Mouse (Mus musculus) liver, embryonic 16.5 days (tissue): ENCODE data around the gene Zfp523. TPM values are rescaled to one million over a fixed set of nuclear protein-coding genes. Genes with fewer than 3 reads are reported as not detected.
"Not testable (repeated sequence)": the region's sequence is repeated elsewhere in the genome, so short reads cannot be mapped to it uniquely, and the experiment has no call there.

Source experiments
- ATAC-seq: fragments of 200-750 bp; cut with Nextera tagmentation; 2 replicates; pipeline ENCODE4 v1.8.0; 2017; ENCODE audit warnings: low read depth, mild to moderate bottlenecking, moderate number of reproducible peaks, moderate library complexity
- H3K27ac ChIP-seq: fragments of 300-500 bp; sonication (generic); 2 replicates; pipeline ENCODE4 v1.5.1; 2014; ENCODE audit warnings: mild to moderate bottlenecking, low read length
- H3K27me3 ChIP-seq: fragments of 300-500 bp; sonication (generic); 2 replicates; pipeline ENCODE4 v1.6.1; 2014; ENCODE audit warnings: low read depth, low read length, mixed read lengths; ENCODE audit not compliant: control insufficient read depth, insufficient read depth
- H3K36me3 ChIP-seq: fragments of 300-500 bp; sonication (generic); 2 replicates; pipeline ENCODE4 v1.6.1; 2014; ENCODE audit warnings: mild to moderate bottlenecking; ENCODE audit not compliant: control insufficient read depth, insufficient read depth
- H3K4me1 ChIP-seq: fragments of 300-500 bp; sonication (generic); 2 replicates; pipeline ENCODE4 v1.6.1; 2014; ENCODE audit warnings: low read depth, low read length, mixed read lengths; ENCODE audit not compliant: control insufficient read depth
- H3K4me2 ChIP-seq: fragments of 300-500 bp; sonication (generic); 2 replicates; pipeline ENCODE4 v1.6.1; 2014; ENCODE audit warnings: low read depth, low read length, mixed read lengths
- H3K4me3 ChIP-seq: fragments of 300-500 bp; sonication (generic); 2 replicates; pipeline ENCODE4 v1.5.1; 2014; ENCODE audit warnings: low read depth, mild to moderate bottlenecking, low read length
- H3K9ac ChIP-seq: fragments of 300-500 bp; sonication (generic); 2 replicates; pipeline ENCODE4 v1.6.1; 2014; ENCODE audit warnings: low read depth, low read length
- H3K9me3 ChIP-seq: fragments of 300-500 bp; sonication (generic); replicated peaks from 2 replicates; pipeline ENCODE4 v1.6.1; 2016; ENCODE audit warnings: low read length; ENCODE audit not compliant: control insufficient read depth
- WGBS: fragments of 180-500 bp; shearing (Covaris S2); extraction: QIAGEN DNeasy Blood & Tissue Kit; methylation state at CpG from one replicate; pipeline ENCODE4 v1.1.7; 2014; ENCODE audit not compliant: insufficient replicate concordance; 5-methylcytosine and 5-hydroxymethylcytosine counted together
- polyA plus RNA-seq: library from polyadenylated mRNA; unstranded; fragments of >200 nt; fragmentation: Nextera tagmentation; extraction: Ambion mirVana; gene quantifications from 2 replicates; pipeline ENCODE4 v1.2.1, GENCODE M21; 2015

Zfp523 gene
- polyA plus RNA-seq, 1 experiment from 2014 or later = 6.2 TPM

- Histone ChIP-seq H3K4me2 (no peak overlapping the region), H3K27ac (no peak overlapping the region), H3K27me3 (no peaks in the 10 kb centered on the region), H3K4me3 (no peak overlapping the region), H3K9ac (no peak overlapping the region), H3K9me3 (no peaks in the 10 kb centered on the region), H3K36me3 (no peaks in the 10 kb centered on the region), H3K4me1 (peaks cover 12% of the 10 kb centered on the region)
- ATAC-seq = no peak
- 72% methylated on average over 9 of the region's 9 CpGs for WGBS
Measured at GRCm38 (mm10) chr17:28216791-28217190, 39.9 kb downstream of the Zfp523 start.

DNA sequence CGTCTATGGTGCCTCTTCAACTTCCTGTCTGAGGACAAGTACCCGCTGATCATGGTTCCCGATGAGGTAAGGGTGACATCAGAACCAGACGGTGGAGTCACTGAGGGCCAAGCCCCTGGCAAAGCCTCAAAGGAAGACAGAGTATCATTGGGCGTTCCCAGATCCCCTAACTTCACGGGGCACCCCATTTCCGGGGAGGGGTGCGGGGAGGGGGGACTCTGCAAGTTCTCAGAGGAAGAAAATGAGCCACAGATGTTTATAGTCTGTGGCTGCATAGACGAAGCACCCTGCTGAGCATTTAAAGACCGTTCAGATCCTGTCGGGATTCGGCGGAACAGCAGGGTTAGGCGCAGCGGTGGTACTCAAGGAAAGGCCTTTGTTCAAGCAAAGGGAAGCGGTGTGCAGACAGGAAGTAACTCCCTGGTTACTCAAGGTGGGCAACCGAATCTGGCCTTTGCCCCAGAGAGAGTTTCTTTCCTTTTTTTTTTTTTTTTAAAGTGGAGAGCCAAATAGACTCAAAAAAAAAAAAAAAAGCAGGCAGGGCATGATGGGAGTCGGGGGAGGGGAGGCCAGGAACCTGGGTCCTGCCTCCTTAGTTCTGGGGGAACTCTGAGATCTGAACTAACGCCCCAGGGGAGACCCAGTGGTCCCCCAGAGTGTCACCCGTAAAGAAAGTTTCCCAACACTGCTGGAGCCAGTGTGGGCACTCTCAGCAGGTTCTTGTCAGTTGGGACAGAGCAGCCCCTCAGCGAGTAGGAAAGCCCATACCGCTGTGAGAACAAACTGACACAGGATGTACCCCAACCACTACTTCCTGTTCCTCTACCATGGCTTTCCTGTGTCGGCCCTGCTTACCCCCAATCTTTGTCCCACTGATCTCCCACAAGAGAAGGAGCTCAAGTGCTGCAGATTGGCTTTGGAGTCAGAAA is 41.1 kb downstream of the Zfp523 start:
- ATAC-seq = no peak
- 13% methylated on average over 23 of the region's 23 CpGs for WGBS
- H3K4me2 ChIP-seq = peak overlapping the region; percentile 44; the same call in 1 of the 2 replicates
- H3K27me3 ChIP-seq = no peaks in the 10 kb centered on the region
- H3K9ac ChIP-seq = no peak overlapping the region
- 0 out of 2 replicates have a peak overlapping the region, but pooled peaks have one; percentile 14 for H3K4me3 ChIP-seq
- peaks cover 10% of the 10 kb centered on the region for H3K4me1 ChIP-seq
- no peaks in the 10 kb centered on the region for H3K36me3 ChIP-seq
- H3K27ac ChIP-seq = peak overlapping the region; percentile 57
- H3K9me3 ChIP-seq = no peaks in the 10 kb centered on the region

GRCm38 (mm10) chr17:28222463-28222862 is 45.5 kb downstream of the Zfp523 start:
- H3K36me3 ChIP-seq, ATAC-seq, H3K4me2 ChIP-seq, H3K27ac ChIP-seq, H3K27me3 ChIP-seq, H3K9me3 ChIP-seq, H3K4me3 ChIP-seq, H3K9ac ChIP-seq: not testable (repeated sequence)
- WGBS = 75% methylated on average over 10 of the region's 10 CpGs
- H3K4me1 ChIP-seq = peaks cover 30% of the 10 kb centered on the region

DNA sequence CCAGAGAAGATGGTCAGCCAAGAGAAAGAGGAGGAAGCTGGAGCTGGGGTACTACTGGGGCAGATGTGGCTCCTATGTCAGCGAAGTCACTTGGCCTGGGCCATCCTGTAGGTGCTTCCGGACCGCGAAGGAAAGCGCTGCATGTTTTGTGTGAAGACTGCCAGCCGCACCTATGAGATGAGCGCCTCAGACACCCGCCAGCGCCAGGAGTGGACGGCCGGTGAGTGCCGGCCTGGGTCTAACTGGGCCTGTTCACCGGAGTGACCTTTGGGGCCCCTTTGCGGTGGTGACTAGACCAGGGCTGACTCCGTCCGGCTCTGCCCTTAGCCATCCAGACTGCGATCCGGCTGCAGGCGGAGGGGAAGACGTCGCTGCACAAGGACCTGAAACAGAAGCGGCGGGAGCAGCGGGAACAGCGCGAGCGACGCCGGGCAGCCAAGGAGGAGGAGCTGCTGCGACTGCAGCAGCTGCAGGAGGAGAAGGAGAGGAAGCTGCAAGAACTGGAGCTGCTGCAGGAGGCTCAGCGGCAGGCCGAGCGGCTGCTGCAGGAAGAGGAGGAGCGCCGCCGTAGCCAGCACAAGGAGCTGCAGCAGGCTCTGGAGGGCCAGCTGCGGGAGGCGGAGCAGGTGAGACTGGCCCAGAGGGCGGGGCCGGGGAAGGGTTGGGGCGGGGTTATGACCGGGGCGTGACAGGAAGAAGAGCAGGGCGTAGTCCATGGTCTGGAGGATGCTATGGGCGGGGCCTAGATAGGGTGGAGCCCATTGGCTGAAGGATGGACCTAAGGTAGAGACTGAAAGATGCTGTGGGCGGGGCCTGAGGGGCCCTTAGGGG is 46.8 kb downstream of the Zfp523 start:
- H3K9ac ChIP-seq = peak overlapping the region; percentile 65
- no peaks in the 10 kb centered on the region for H3K36me3 ChIP-seq
- H3K9me3 ChIP-seq = no peaks in the 10 kb centered on the region
- peak overlapping the region; percentile 42 for H3K27ac ChIP-seq
- H3K4me1 ChIP-seq = peaks cover 25% of the 10 kb centered on the region
- H3K27me3 ChIP-seq = no peaks in the 10 kb centered on the region
- peak overlapping the region; percentile 100 for H3K4me2 ChIP-seq
- peak overlapping the region; percentile 67 for H3K4me3 ChIP-seq
- WGBS = 2% methylated on average over 46 of the region's 46 CpGs
- peak; percentile 94 for ATAC-seq

DNA sequence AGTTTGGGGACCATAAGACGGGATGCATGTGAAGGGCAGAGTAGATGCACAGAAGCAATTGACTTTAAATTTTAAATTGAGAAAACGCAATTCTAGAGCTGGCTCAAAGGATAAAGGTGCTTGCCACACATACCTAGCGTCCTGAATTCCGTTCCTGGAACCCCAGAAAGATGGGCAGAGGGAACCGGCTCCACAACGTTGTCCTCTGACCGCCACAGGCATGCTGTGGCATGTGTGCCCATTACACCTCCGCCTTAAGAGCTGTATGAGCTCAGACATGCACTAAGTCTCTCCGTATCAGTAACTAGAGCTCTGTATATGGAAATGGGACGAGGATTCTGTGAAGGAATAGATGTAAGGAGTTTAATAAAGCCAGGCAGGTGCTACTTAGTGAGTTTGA is 47.7 kb downstream of the Zfp523 start:
- Histone ChIP-seq H3K4me1 (peaks cover 25% of the 10 kb centered on the region), H3K27me3 (no peaks in the 10 kb centered on the region), H3K4me2 (no peak overlapping the region), H3K27ac (no peak overlapping the region), H3K9me3 (no peaks in the 10 kb centered on the region), H3K9ac (no peak overlapping the region), H3K4me3 (no peak overlapping the region), H3K36me3 (no peaks in the 10 kb centered on the region)
- ATAC-seq = no peak
- WGBS = 91% methylated on average over 10 of the region's 10 CpGs

GRCm38 (mm10) chr17:28226014-28226413 is 49.1 kb downstream of the Zfp523 start:
- no peaks in the 10 kb centered on the region for H3K27me3 ChIP-seq
- H3K9me3 ChIP-seq = no peaks in the 10 kb centered on the region
- H3K4me2 ChIP-seq = 0 out of 2 replicates have a peak overlapping the region, but pooled peaks have one; percentile 33
- H3K4me3 ChIP-seq = no peak overlapping the region
- WGBS = 16% methylated on average over 21 of the region's 21 CpGs
- H3K4me1 ChIP-seq = peaks cover 25% of the 10 kb centered on the region
- no peak overlapping the region for H3K9ac ChIP-seq
- H3K27ac ChIP-seq = no peak overlapping the region
- peak; percentile 26; the same call in 1 of the 2 replicates for ATAC-seq
- no peaks in the 10 kb centered on the region for H3K36me3 ChIP-seq

DNA sequence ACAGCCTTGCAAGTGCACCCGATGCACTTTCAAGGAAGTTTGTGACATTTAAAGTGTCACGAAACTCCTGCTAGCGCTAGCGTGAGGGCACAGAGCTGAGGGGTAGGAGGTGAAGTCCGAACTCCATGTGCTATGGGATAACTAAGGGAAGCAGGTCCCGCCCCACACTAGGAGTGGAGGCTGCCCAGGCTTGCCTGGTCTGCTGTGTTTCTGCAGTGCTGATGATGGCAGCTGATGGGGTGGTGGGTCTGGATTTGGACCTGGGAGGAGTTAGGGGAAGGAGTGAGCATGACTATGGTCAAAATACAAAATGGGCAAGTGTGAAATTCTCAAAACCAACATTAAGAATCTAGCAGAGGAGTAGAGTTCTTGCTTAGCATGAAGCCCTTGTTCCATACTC is 53.6 kb downstream of the Zfp523 start:
- Histone ChIP-seq H3K4me3 (no peak overlapping the region), H3K27me3 (no peaks in the 10 kb centered on the region), H3K9me3 (no peaks in the 10 kb centered on the region), H3K9ac (no peak overlapping the region), H3K4me2 (no peak overlapping the region), H3K36me3 (no peaks in the 10 kb centered on the region), H3K4me1 (peaks cover 24% of the 10 kb centered on the region), H3K27ac (no peak overlapping the region)
- 65% methylated on average over 6 of the region's 6 CpGs for WGBS
- no peak for ATAC-seq

DNA sequence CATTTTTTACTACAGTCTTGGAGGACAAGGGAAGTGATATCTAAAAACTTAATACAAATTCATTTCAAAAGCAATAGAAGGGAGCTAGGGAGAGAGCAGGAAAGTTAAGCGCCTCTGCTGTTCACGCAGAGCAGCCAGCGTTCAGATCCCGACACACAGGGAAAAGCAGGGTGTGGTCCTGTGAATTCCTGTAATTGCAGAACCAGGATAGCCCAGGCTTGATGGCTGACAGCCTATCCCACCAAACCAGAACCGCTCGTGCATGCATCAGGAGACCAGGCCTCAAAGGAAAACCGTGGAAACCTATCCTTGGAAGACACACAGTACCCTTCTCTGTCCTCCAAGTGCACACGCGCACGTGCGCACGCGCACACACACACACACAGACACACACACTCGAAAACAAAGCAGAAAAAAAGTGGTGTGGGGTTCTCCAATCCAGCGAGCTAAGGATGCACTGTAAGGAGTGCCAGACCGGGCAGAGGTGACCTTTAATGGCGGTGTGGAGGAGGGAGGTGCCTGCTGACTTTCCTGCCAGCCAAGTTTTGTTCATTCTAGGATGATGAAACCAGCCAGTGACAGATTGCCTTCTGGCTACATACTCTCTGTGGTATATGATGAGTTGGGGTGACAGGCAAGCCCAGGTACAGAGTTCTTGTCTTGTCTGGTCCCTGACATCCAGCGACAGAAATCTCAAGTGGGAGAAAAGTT is 54.3 kb downstream of the Zfp523 start:
- no peak overlapping the region for H3K27ac ChIP-seq
- H3K4me2 ChIP-seq = no peak overlapping the region
- H3K27me3 ChIP-seq = no peaks in the 10 kb centered on the region
- no peak overlapping the region for H3K4me3 ChIP-seq
- H3K36me3 ChIP-seq = no peaks in the 10 kb centered on the region
- WGBS = 75% methylated on average over 18 of the region's 18 CpGs
- no peak for ATAC-seq
- H3K9ac ChIP-seq = no peak overlapping the region
- no peaks in the 10 kb centered on the region for H3K9me3 ChIP-seq
- peaks cover 22% of the 10 kb centered on the region for H3K4me1 ChIP-seq
